Mouse (Mus musculus) ES-Bruce4 (cell line): ENCODE measurements around the gene Tspan2. TPM values are rescaled to one million over a fixed set of nuclear protein-coding genes. Genes with fewer than 3 reads are reported as not detected.

Source experiments
- H3K27ac ChIP-seq: 2 replicates; pipeline ENCODE4 v1.5.1; 2012; ENCODE audit warnings: low read length, inconsistent platforms; ENCODE audit not compliant: insufficient read depth
- H3K27me3 ChIP-seq: 2 replicates; pipeline ENCODE4 v1.6.1; 2012; ENCODE audit warnings: mild to moderate bottlenecking, low read length, inconsistent platforms; ENCODE audit not compliant: control insufficient read depth, poor library complexity, insufficient read depth, severe bottlenecking
- H3K36me3 ChIP-seq: 2 replicates; pipeline ENCODE4 v1.6.1; 2012; ENCODE audit warnings: inconsistent platforms, mild to moderate bottlenecking, low read length, moderate library complexity; ENCODE audit not compliant: control insufficient read depth, poor library complexity, insufficient read depth, severe bottlenecking
- H3K4me1 ChIP-seq: one replicate; pipeline ENCODE4 v1.8.1; 2011; ENCODE audit warnings: low read length; ENCODE audit not compliant: control insufficient read depth, insufficient read depth
- H3K4me3 ChIP-seq: 2 replicates; pipeline ENCODE4 v1.5.1; 2011; ENCODE audit warnings: low read depth, mild to moderate bottlenecking, low read length
- H3K9ac ChIP-seq: 2 replicates; pipeline ENCODE4 v1.6.1; 2012; ENCODE audit warnings: low read depth, mild to moderate bottlenecking, inconsistent platforms; ENCODE audit not compliant: poor library complexity, severe bottlenecking
- H3K9me3 ChIP-seq: replicated peaks from 2 replicates; pipeline ENCODE4 v1.6.1; 2012; ENCODE audit warnings: mild to moderate bottlenecking, low read length, inconsistent platforms; ENCODE audit not compliant: control insufficient read depth, poor library complexity, insufficient read depth, severe bottlenecking
- CTCF ChIP-seq: IDR thresholded peaks from one replicate; pipeline ENCODE4 v1.8.1; 2011; ENCODE audit warnings: low read depth, low read length
- EP300 ChIP-seq: IDR thresholded peaks from 2 replicates; pipeline ENCODE4 v1.6.1; 2011; ENCODE audit warnings: low read depth, low read length; ENCODE audit not compliant: insufficient read depth
- POLR2A ChIP-seq: IDR thresholded peaks from one replicate; pipeline ENCODE4 v1.8.1; 2011; ENCODE audit warnings: low read length; ENCODE audit not compliant: insufficient read depth
- polyA plus RNA-seq: library from polyadenylated mRNA; stranded (reverse); fragments of >200 nt; gene quantifications from 2 replicates; pipeline ENCODE4 v1.2.4, GENCODE M21; 2011; ENCODE audit warnings: low read depth; ENCODE audit not compliant: missing spikeins, insufficient read depth, insufficient read length

Tspan2 gene
- polyA plus RNA-seq, 1 experiment, result 9.2 TPM

DNA sequence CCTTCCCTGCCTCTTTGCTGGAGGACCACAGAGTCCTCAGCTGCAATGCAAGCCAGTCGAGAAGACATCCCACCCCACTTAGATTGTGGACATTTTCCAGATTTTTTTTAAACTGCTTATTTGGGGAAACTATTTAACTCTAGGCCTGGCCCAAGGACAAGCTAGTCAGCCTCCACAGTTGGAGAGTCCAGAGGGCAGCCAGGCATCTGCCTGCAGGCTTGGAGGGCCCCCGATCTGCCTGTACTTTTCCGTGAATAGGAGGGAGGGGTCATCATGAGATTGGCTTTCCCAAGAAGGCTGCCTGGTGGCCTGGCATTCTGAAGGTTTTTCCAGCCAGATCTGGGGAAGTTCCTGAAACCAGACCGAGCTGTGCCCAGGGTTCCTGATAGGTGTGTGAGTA lies 33.0 kb upstream of the Tspan2 start:
- Histone ChIP-seq H3K27ac (no peak overlapping the region), H3K27me3 (no peaks in the 10 kb centered on the region), H3K36me3 (no peaks in the 10 kb centered on the region), H3K9ac (no peak overlapping the region), H3K4me3 (no peak overlapping the region), H3K9me3 (no peaks in the 10 kb centered on the region), H3K4me1 (no peaks in the 10 kb centered on the region)
- TF ChIP-seq EP300 (no peak), POLR2A (no peak), CTCF (no peak)

DNA sequence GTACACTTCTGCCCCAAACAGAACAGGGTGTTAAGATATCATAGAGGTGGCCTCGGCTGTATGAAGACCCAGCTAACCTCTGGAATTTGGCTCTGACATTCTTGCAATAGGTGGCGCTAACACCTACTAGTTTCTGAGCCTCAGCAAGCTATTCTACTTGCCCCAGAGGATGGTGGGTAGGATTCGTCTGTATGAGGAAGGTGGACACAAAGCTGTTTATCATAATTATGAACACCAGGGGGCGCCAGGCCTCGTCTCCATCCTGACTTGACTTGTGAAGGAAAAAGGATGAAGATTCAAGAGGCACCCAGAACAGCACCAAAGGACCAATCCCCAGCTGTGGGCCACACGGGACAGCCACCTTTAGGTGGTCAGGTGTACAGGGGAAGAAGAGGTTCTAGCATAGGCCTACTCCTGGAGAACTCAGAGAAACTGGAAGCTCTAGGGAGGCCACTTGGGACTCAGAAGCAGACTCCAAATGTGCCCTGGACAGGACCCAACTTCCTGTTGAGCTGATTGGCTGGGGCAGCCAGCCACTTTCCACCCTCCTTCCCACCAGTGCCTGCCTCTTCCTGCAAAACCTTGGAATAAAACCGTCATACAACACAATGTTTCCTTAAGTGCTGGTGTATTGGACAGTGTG lies 32.3 kb upstream of the Tspan2 start:
- no peak overlapping the region for H3K27ac ChIP-seq
- H3K4me1 ChIP-seq, result no peaks in the 10 kb centered on the region
- H3K9me3 ChIP-seq, result no peaks in the 10 kb centered on the region
- H3K9ac ChIP-seq, result no peak overlapping the region
- no peaks in the 10 kb centered on the region for H3K27me3 ChIP-seq
- H3K4me3 ChIP-seq, result no peak overlapping the region
- peak; percentile 48 for TF ChIP-seq CTCF
- no peak for TF ChIP-seq EP300
- TF ChIP-seq POLR2A, result no peak
- no peaks in the 10 kb centered on the region for H3K36me3 ChIP-seq

DNA sequence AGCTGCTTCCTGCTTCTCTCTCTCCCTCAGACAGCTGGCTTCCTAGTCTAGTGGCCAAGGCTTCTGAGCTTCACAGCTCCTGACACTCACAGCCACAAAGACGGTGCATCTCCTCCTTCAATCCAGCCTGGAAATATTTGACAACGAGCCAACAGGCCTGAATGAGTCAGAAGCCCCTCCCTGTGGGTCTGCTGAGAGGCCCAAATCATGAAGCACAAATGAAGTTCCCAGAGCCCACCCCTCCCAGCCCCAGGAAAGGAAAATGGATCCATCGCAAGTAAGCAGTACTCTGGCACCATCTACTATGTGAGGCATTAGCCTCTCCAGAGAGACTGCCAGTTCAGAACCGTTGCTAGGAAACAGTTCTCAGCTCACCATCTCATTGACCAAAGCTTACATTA lies 30.3 kb upstream of the Tspan2 start:
- Histone ChIP-seq H3K9me3 (no peaks in the 10 kb centered on the region), H3K9ac (no peak overlapping the region), H3K36me3 (no peaks in the 10 kb centered on the region), H3K4me3 (no peak overlapping the region), H3K27ac (no peak overlapping the region), H3K4me1 (no peaks in the 10 kb centered on the region), H3K27me3 (no peaks in the 10 kb centered on the region)
- no peak for TF ChIP-seq CTCF
- no peak for TF ChIP-seq POLR2A
- TF ChIP-seq EP300, result no peak

DNA sequence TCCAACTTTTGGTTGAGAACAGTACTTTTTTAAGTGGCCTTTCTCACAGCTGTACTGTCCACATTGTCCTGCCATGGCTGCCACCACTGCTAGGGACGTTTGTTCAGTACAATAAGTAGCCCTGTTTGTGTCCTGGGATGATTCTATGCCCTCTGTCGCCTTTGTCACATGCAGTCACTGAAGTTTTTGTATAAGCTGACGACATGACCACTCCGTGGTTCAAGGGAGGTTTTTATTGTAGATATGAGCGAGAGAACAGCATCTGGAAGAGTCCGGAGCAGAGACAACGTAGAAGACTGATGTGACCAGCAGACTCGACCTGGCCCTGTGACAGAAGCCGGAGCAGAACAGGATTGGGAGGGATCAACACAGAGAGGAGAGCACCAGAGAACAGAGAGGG lies 25.7 kb upstream of the Tspan2 start:
- TF ChIP-seq CTCF (no peak), POLR2A (no peak), EP300 (no peak)
- no peak overlapping the region for H3K9ac ChIP-seq
- no peak overlapping the region for H3K4me3 ChIP-seq
- no peak overlapping the region for H3K27ac ChIP-seq
- H3K4me1 ChIP-seq, result no peaks in the 10 kb centered on the region
- no peaks in the 10 kb centered on the region for H3K9me3 ChIP-seq
- H3K36me3 ChIP-seq, result no peaks in the 10 kb centered on the region
- no peaks in the 10 kb centered on the region; the same call in 1 of the 2 replicates for H3K27me3 ChIP-seq

DNA sequence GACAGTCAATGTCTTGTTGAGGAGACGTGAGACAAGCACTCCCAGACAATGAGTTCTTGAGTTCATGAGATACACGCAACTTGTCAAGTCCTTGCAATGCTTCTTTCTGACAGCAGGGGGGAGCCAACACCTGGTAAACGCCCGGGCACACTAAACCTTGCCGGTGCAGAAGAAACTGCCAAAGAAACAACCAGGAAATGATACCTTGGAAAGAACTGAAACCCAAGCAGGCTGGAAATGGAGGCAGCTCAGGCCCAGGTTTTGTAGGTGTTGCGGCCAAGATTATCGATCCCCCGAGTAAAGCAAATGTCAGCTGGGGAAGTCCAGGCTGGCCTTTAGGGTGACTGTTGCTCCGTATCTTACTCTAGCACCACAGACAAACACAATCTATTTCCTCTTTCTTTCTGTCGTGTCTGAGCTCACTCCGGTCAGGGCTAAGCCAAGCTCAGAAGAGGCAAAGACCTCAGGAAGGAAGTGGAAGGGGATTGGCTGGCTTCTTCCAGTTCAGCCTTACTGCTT lies 19.2 kb upstream of the Tspan2 start:
- Histone ChIP-seq H3K27me3 (no peaks in the 10 kb centered on the region; the same call in 1 of the 2 replicates), H3K9me3 (peaks cover 39% of the 10 kb centered on the region), H3K9ac (no peak overlapping the region), H3K36me3 (no peaks in the 10 kb centered on the region), H3K4me1 (no peaks in the 10 kb centered on the region), H3K4me3 (no peak overlapping the region), H3K27ac (no peak overlapping the region)
- TF ChIP-seq POLR2A, result no peak
- peak; percentile 59 for TF ChIP-seq CTCF

DNA sequence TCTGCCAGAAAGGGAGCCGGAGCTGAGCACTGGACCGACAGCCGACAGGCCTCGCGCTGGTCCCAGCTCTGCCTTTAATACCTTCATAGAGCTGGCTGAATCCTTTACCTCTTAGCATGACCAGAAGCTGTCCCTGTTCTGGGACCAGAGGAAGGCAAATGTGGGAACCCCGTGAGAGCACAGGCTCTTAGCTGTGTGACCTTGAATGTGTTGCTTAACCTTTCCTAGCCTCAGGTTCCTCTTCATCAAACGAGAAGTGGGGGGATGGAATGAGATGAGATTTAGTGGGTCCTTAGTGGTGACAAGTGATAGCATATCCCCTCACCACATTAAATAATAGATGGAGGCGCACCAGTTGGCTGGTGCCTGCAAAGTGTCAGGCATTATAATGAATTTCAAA lies 18.5 kb upstream of the Tspan2 start:
- no peak overlapping the region for H3K27ac ChIP-seq
- H3K4me3 ChIP-seq, result no peak overlapping the region
- H3K4me1 ChIP-seq, result no peaks in the 10 kb centered on the region
- TF ChIP-seq EP300, result no peak
- TF ChIP-seq POLR2A, result no peak
- TF ChIP-seq CTCF, result no peak
- H3K27me3 ChIP-seq, result no peaks in the 10 kb centered on the region
- H3K9ac ChIP-seq, result no peak overlapping the region
- peaks cover 39% of the 10 kb centered on the region for H3K9me3 ChIP-seq
- H3K36me3 ChIP-seq, result no peaks in the 10 kb centered on the region
